Mouse (Mus musculus) retina, postnatal 7 days (tissue): ENCODE results near the gene Cyp26c1.

ENCODE experiments used
- DNase-seq: peaks from one replicate; pipeline ENCODE4 v3.0.0-alpha.2; 2012; ENCODE audit warnings: low read depth, low spot score

Gene Cyp26c1

GRCm38 (mm10) chr19:37698273-37699160 lies 13.1 kb downstream of the Cyp26c1 start:
- DNase-seq: no peak

GRCm38 (mm10) chr19:37699711-37700110 lies 14.3 kb downstream of the Cyp26c1 start:
- no peak for DNase-seq

GRCm38 (mm10) chr19:37702377-37703076 lies 17.1 kb downstream of the Cyp26c1 start:
- DNase-seq: no peak

GRCm38 (mm10) chr19:37703902-37704509 lies 18.6 kb downstream of the Cyp26c1 start:
- DNase-seq: peak; percentile 51

DNA sequence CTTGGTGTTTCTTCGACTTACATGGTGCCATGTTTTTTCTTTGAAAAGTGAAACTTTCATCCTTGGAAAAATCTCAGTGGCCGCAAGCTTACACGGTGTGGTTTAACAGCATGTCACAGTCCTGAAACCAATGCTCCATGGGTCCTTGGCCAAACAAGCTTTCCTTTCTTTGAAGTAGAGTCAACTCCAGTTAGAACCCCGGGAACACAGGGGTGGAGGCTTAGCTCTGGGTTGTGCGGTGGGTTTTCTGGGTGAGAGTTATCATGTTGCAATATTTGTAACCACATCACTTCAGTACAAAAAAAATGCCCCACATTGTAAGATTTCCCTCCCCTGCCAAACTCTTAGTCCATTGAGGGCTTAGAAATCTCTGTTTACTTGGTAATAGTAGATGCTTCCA lies 20.3 kb downstream of the Cyp26c1 start:
- DNase-seq: no peak

GRCm38 (mm10) chr19:37714681-37715080 lies 29.3 kb downstream of the Cyp26c1 start:
- DNase-seq: no peak

- no peak for DNase-seq
These were observed 30.6 kb downstream of the Cyp26c1 start for GRCm38 (mm10) chr19:37715980-37716379.

GRCm38 (mm10) chr19:37716524-37717175 lies 31.3 kb downstream of the Cyp26c1 start:
- no peak for DNase-seq

- DNase-seq: no peak
These were observed 33.8 kb downstream of the Cyp26c1 start for GRCm38 (mm10) chr19:37719166-37719565.

DNA sequence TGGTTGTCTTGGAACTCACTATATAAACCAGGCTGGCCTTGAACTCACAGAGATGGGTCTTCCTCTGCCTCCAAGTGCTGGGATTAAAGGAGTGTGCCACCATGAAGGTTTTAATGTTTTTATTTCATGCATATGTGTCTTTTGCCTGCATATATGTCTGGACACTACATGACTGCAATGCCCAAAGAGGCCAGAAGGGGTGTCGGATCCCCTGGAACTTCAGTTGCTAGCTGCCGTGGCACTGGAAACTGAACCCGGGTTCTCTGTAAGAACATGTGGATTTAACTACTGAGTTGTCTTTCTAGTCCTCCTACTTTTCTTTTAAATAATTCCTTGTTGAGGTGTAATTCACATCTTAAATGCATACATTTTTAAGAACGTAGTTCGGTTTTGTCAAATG lies 39.2 kb downstream of the Cyp26c1 start:
- no peak for DNase-seq

- DNase-seq: no peak
These were observed 41.2 kb downstream of the Cyp26c1 start for GRCm38 (mm10) chr19:37726585-37726984.

GRCm38 (mm10) chr19:37727366-37727765 lies 42.0 kb downstream of the Cyp26c1 start:
- no peak for DNase-seq

GRCm38 (mm10) chr19:37735426-37735825 lies 50.0 kb downstream of the Cyp26c1 start:
- no peak for DNase-seq

DNA sequence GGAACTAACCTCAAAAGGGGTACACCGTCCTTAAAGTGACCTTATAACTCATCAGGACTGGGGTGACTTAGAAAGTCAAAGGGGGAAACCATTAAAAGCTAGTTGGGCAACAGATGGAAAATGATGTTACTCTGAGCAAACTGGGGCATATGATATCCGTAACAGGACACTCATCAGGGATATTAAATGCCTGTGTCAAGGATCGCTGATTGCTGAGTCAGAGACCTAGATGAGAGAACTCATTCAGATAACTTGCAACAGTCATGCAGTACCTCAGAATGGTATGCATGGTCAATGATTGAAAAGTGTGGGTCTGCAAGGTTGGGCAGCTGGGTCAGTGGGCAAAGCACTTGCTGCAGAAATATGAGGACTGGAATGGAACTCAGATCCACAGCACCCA lies 53.2 kb downstream of the Cyp26c1 start:
- no peak for DNase-seq

DNA sequence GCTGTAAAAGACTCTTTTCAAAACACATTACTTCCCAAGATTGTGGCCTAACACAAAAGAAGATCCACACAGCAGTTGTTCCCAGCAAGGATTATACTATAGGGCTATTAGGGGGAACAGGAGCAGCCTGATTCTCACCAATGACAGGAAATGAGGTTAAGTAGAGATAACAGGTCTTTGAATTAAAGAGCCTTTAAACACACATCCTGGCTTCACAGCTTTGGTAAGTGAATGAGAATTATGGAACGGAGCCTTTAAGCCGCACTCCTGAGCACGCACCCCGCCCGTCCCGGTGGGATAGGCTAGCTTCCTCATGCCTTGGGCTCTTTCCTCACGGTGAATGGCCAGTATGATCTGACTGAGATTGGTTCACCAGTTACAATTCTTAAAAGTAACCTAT lies 54.7 kb downstream of the Cyp26c1 start:
- peak; percentile 57 for DNase-seq
